Mouse (Mus musculus): Measurements from ENCODE around the gene Pald1. TPM values are rescaled to one million over a fixed set of nuclear protein-coding genes. Genes with fewer than 3 reads are reported as not detected.

Gene Pald1
- total and polyA plus RNA-seq, 3 experiments: 2.9 to 6.4 TPM; not detected in 1

DNA sequence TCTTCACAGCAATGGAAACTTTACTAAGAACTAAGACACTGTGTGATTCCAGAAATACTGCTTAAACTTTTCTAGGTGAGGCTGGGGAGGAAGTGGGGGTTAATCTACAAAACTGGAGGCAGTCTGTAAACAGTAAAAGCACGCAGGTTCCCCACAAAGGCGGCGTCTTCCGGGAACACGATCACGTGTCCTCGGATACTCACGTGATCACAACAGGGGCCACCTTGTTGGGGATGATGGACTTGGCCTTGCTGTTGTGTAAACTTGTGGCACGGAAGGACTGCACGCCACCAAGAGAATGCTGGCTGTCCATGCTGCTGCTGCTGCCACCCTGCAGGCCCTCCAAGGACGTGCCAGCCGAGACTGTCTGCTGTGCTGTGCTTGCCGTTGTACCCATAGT lies 27.7 kb downstream of the Pald1 start:
- no peak overlapping the region for H3K9ac ChIP-seq (ENCODE audit: control insufficient read depth, low read depth, low read length, poor library complexity, severe bottlenecking)
- no peak for TF ChIP-seq GATA1 (IDR thresholded peaks at IDR 0.05; ENCODE audit: low read depth, low read length)
- no peak for TF ChIP-seq MYC (IDR thresholded peaks at IDR 0.05; ENCODE audit: low read depth, low read length)
- TF ChIP-seq MAZ (IDR thresholded peaks at IDR 0.05; ENCODE audit: low read depth, low read length): no peak
- TF ChIP-seq POLR2AphosphoS2 (IDR thresholded peaks at IDR 0.05; ENCODE audit: low read length): no peak
- no peak for TF ChIP-seq KAT2A (conservative IDR thresholded peaks at IDR 0.05; ENCODE audit: low read depth, low read length)
- TF ChIP-seq GABPA (IDR thresholded peaks at IDR 0.05; ENCODE audit: low read depth, low read length): no peak
- no peak for TF ChIP-seq CHD1 (IDR thresholded peaks at IDR 0.05; ENCODE audit: low read depth, low read length)
- no peak for TF ChIP-seq POLR2AphosphoS5 (IDR thresholded peaks at IDR 0.05; ENCODE audit: borderline replicate concordance, low read depth, low read length)
- TF ChIP-seq MEF2A (IDR thresholded peaks at IDR 0.05; ENCODE audit: extremely low read depth, insufficient replicate concordance, low read depth, low read length, poor library complexity, severe bottlenecking): no peak
- no peak for TF ChIP-seq EP300 (IDR thresholded peaks at IDR 0.05; ENCODE audit: low read depth in 1 of 2, low read length in 2 of 2)
- no peak for TF ChIP-seq NRF1 (IDR thresholded peaks at IDR 0.05; ENCODE audit: insufficient read depth, low read depth, low read length, poor library complexity, severe bottlenecking)
- no peak for TF ChIP-seq ETS1 (IDR thresholded peaks at IDR 0.05; ENCODE audit: low read depth, low read length)
- no peak for TF ChIP-seq MYB (IDR thresholded peaks at IDR 0.05; ENCODE audit: low read depth, low read length)
- no peak for TF ChIP-seq USF2 (IDR thresholded peaks at IDR 0.05; ENCODE audit: borderline replicate concordance in 1 of 2, insufficient read depth in 1 of 2, low read depth in 1 of 2, low read length in 2 of 2)
- TF ChIP-seq ELF1 (IDR thresholded peaks at IDR 0.05; ENCODE audit: low read depth, low read length): no peak
- DNase-seq (ENCODE audit: low read depth, low spot score): no peak
- H3K36me3 ChIP-seq (ENCODE audit: control insufficient read depth in 1 of 2, insufficient read depth in 2 of 2, low read length in 2 of 2): no peaks in the 10 kb centered on the region
- H3K27me3 ChIP-seq (ENCODE audit: control insufficient read depth in 1 of 2, insufficient read depth in 2 of 2, low read length in 2 of 2): no peaks in the 10 kb centered on the region
- no peak overlapping the region for H3K27ac ChIP-seq (ENCODE audit: control insufficient read depth, low read depth, low read length)
- H3K79me2 ChIP-seq (ENCODE audit: control insufficient read depth, insufficient read depth, low read length, poor library complexity): no peaks in the 10 kb centered on the region
- H3K9me3 ChIP-seq (replicated peaks; ENCODE audit: insufficient read depth, low read length): no peaks in the 10 kb centered on the region
- H3K4me3 ChIP-seq (ENCODE audit: control insufficient read depth in 1 of 2, insufficient read depth in 1 of 2, low read depth in 2 of 2, low read length in 2 of 2): no peak overlapping the region
- H3K4me1 ChIP-seq (ENCODE audit: control insufficient read depth in 1 of 2, insufficient read depth in 2 of 2, low read length in 2 of 2): no peaks in the 10 kb centered on the region

DNA sequence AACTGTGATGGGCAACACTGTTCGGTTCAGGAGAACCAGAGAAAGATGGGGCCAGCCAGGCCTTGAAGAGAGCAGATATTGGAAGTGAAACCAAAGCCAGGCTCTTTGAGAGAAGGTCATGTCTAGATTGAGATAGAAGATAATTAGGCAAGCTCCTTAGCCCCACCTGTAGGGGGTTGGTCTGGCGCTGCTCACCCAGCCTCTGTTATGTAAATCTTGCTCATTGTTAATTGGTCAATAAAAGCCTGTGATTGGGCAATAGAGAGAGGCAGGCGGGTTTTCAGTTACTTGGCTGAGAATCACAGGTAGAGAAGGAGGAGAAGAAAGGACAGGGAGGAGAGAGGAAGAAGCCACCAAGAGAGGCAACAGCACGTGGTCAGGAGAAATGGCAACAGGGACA lies 32.1 kb downstream of the Pald1 start:
- H3K4me1 ChIP-seq (ENCODE audit: control insufficient read depth in 1 of 2, insufficient read depth in 2 of 2, low read length in 2 of 2): no peaks in the 10 kb centered on the region
- H3K79me2 ChIP-seq (ENCODE audit: control insufficient read depth, insufficient read depth, low read length, poor library complexity): no peaks in the 10 kb centered on the region
- no peaks in the 10 kb centered on the region for H3K27me3 ChIP-seq (ENCODE audit: control insufficient read depth in 1 of 2, insufficient read depth in 2 of 2, low read length in 2 of 2)
- no peak overlapping the region for H3K9ac ChIP-seq (ENCODE audit: control insufficient read depth, low read depth, low read length, poor library complexity, severe bottlenecking)
- no peak overlapping the region for H3K27ac ChIP-seq (ENCODE audit: control insufficient read depth, low read depth, low read length)
- H3K9me3 ChIP-seq (replicated peaks; ENCODE audit: insufficient read depth, low read length): no peaks in the 10 kb centered on the region
- no peak for TF ChIP-seq POLR2AphosphoS5 (IDR thresholded peaks at IDR 0.05; ENCODE audit: borderline replicate concordance, low read depth, low read length)
- TF ChIP-seq MAZ (IDR thresholded peaks at IDR 0.05; ENCODE audit: low read depth, low read length): no peak
- no peak for TF ChIP-seq MAX (IDR thresholded peaks at IDR 0.05; ENCODE audit: low read length)
- TF ChIP-seq SIN3A (IDR thresholded peaks at IDR 0.05; ENCODE audit: low read length): no peak
- TF ChIP-seq E2F4 (IDR thresholded peaks at IDR 0.05; ENCODE audit: borderline replicate concordance, low read depth, low read length): no peak
- no peak for TF ChIP-seq MYC (IDR thresholded peaks at IDR 0.05; ENCODE audit: low read depth, low read length)
- no peak for TF ChIP-seq UBTF (IDR thresholded peaks at IDR 0.05; ENCODE audit: borderline replicate concordance, insufficient read depth, low read depth, low read length)
- TF ChIP-seq NELFE (IDR thresholded peaks at IDR 0.05; ENCODE audit: low read depth, low read length): no peak
- no peak for TF ChIP-seq BHLHE40 (IDR thresholded peaks at IDR 0.05; ENCODE audit: borderline replicate concordance, low read depth, low read length)
- TF ChIP-seq POLR2A (IDR thresholded peaks at IDR 0.05; ENCODE audit: control insufficient read depth in 1 of 2, insufficient read depth in 1 of 2, low read depth in 1 of 2, low read length in 2 of 2, poor library complexity in 1 of 2): no peak
- TF ChIP-seq MEF2A (IDR thresholded peaks at IDR 0.05; ENCODE audit: extremely low read depth, insufficient replicate concordance, low read depth, low read length, poor library complexity, severe bottlenecking): no peak
- TF ChIP-seq EP300 (IDR thresholded peaks at IDR 0.05; ENCODE audit: low read depth in 1 of 2, low read length in 2 of 2): no peak
- no peak for TF ChIP-seq CHD1 (IDR thresholded peaks at IDR 0.05; ENCODE audit: low read depth, low read length)
- no peak for TF ChIP-seq MXI1 (IDR thresholded peaks at IDR 0.05; ENCODE audit: low read depth, low read length)
- TF ChIP-seq ZMIZ1 (IDR thresholded peaks at IDR 0.05; ENCODE audit: low read depth, low read length): no peak
- no peak for TF ChIP-seq GATA1 (IDR thresholded peaks at IDR 0.05; ENCODE audit: low read depth, low read length)
- H3K36me3 ChIP-seq (ENCODE audit: control insufficient read depth in 1 of 2, insufficient read depth in 2 of 2, low read length in 2 of 2): no peaks in the 10 kb centered on the region
- DNase-seq (ENCODE audit: low read depth, low spot score): no peak
- H3K4me3 ChIP-seq (ENCODE audit: control insufficient read depth in 1 of 2, insufficient read depth in 1 of 2, low read depth in 2 of 2, low read length in 2 of 2): no peak overlapping the region

Measured in MEL (cell line).